Mouse (Mus musculus) kidney, postnatal 14 days (tissue): ENCODE measurements at regions not wholly inside any gene's neighbourhood (a gene's known extent, or its start where the extent isn't known, plus 50 kb on each side); places are given as distances from the start of the nearest gene placed in this dataset.

Experiments used
- DNase-seq: peaks from one replicate; pipeline ENCODE4 v3.0.0; 2022; ENCODE audit warnings: mixed read lengths

- peak; percentile 2 for DNase-seq
Measured at GRCm38 (mm10) chr3:5077956-5078355, 672.6 kb upstream of the Gm8797 start.

DNA sequence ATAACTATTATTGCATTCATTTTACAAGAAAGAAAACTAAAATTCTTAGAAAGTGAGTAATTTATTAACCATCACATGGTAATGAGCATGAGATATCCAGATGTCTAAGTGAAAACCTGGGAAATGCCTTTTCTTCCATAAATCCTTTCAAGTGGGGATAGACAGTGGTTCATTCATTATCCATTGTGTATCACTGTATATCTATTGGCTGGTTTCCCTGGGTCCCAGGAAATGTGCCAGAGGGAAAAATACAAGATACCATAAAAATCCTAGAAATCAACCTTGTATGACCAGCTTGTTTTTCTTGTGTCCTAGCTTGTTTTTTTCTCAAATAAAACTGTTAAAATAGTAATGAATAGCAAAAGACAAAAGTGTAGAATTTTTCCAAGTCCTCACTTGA lies 663.9 kb upstream of the Gm8797 start:
- DNase-seq = no peak

DNA sequence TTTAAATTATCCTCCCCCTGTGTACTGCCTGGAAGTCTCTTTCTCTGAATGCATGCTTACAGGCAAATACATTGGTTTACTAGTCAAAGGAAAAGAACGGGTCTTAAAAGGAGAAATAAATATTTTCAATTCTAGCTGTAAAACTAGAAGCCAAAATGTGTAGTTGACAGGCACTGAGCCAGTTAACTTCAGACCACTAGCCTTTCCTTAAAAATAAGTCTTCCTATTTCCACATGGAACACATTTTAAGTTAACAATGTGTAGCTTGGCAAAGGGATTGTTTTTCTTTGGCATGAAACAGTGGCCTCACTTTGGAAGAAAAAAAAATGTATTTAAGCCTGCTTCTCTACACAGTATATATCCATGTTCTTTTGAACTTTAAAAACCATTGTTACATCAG lies 661.7 kb upstream of the Gm8797 start:
- DNase-seq = no peak

DNA sequence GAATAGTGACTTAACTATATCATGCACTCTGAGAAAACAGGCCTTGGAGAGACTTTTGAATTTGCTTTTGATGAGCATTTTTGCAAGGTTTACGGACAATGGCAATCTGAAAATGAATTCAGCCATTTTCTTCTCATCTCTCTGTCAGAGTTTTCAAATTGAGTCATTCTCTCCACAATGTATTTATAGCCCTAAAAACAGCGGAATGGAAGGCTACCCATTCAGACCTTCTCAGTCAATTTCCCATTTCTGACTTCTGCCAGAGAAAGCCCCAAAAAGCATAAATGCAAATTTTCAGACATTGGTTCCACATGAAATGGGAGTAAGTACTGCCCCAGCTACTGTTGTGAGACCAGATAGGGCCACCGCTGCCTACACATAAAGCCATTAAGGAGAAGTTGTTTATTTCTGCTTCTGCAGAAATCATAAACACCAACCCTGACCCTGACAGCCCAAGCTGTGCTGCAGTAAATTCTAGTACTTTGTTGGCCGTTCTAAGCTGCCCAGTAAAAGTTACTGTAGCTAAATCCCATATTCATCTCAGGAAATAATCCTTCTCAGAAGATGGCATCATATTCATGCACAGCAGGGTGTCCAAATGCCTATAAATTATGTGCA lies 661.1 kb upstream of the Gm8797 start:
- DNase-seq = no peak

DNA sequence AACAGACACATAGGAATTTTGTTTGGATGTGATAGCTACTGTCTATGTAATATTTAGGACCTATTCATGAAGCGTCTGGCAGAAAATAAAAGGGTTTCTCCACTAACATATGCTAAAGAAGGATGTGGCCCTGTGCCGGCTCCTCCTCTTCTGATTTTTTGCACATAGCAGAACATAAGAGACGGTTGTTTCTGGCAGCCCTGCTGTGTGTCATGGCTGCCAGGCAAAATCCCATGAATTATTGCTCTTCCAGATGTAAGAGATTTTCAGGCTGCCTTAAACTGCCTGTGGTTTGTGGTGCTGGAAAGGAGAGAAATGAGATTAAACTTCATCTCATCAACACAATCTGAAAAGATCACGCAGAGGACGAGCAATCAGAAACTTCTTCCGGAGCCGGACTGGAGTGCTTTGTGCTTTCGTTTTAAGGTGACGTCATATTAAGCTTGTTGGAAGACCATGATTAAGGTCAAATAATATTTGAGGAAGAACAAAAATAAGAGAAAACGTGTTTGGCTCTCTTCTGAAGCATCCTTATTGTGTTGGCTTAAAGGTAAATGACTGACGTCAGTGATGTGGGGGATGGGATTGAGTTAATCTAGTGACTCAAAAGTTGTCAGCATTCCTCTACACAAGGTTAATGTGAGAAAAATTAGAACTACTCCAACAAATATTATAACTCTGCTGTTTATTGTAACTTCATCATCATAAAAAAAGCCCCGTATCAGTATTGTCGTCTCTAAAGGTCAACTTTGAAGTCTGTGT lies 660.3 kb upstream of the Gm8797 start:
- DNase-seq = no peak

- no peak for DNase-seq
Measured at GRCm38 (mm10) chr3:5090987-5091386, 659.6 kb upstream of the Gm8797 start.
